Mouse (Mus musculus) testis, adult 2 months (tissue): ENCODE results near the gene Gm10490.

ENCODE experiments used
- CTCF ChIP-seq: fragments of 200-500 bp; IDR thresholded peaks from 2 replicates; pipeline ENCODE4 v1.5.1; 2012; ENCODE audit warnings: low read depth, mild to moderate bottlenecking, inconsistent platforms, low read length, moderate library complexity; ENCODE audit not compliant: control insufficient read depth, insufficient read depth, insufficient replicate concordance
- POLR2A ChIP-seq: fragments of 200-500 bp; IDR thresholded peaks from 2 replicates; pipeline ENCODE4 v1.6.1; 2012; ENCODE audit warnings: low read depth, mild to moderate bottlenecking, inconsistent platforms, low read length, moderate library complexity; ENCODE audit not compliant: control insufficient read depth

DNA sequence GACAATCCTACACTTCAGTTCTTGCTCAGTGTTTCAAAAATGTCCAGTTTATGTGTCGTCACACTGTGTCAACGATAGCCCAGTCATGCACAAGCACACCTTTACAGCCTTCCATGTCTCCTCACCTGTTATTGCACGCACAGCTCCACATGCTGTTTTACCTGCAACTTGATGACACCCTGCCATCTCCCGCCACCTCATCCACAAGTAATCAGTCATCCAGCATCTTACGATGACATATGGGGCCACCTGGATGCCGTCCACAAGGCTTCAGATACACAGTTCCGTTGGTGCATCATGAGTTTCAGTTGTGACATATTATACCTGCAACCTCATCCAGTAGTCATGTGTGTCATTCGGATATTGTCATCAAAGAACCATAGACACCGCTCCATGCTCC is 49.5 kb downstream of the Gm10490 start:
- TF ChIP-seq CTCF (no peak), POLR2A (no peak)
